Mouse (Mus musculus) liver, embryonic 13.5 days (tissue): ENCODE data around the gene Klrb1f. TPM values are rescaled to one million over a fixed set of nuclear protein-coding genes. Genes with fewer than 3 reads are reported as not detected.
A peak's percentile ranks its signal among the peaks of the same experiment; 100 is the strongest.
"Not testable (repeated sequence)": the region's sequence is repeated elsewhere in the genome, so short reads cannot be mapped to it uniquely, and the experiment has no call there.

Experiments
- ATAC-seq: fragments of 200-750 bp; cut with Nextera tagmentation; 2 replicates; pipeline ENCODE4 v1.8.0; 2017; ENCODE audit warnings: low read depth, mild to moderate bottlenecking, moderate number of reproducible peaks, moderate library complexity
- DNase-seq: peaks from one replicate; pipeline ENCODE4 v3.0.0; 2022
- H3K27ac ChIP-seq: fragments of 300-500 bp; sonication (generic); 2 replicates; pipeline ENCODE4 v1.5.1; 2015; ENCODE audit warnings: moderate library complexity, mild to moderate bottlenecking, inconsistent platforms
- H3K27me3 ChIP-seq: fragments of 300-500 bp; sonication (generic); 2 replicates; pipeline ENCODE4 v1.6.1; 2015; ENCODE audit warnings: mild to moderate bottlenecking, inconsistent platforms
- H3K36me3 ChIP-seq: fragments of 300-500 bp; sonication (generic); 2 replicates; pipeline ENCODE4 v1.6.1; 2015; ENCODE audit warnings: mild to moderate bottlenecking, inconsistent platforms
- H3K4me1 ChIP-seq: fragments of 300-500 bp; sonication (generic); replicated peaks from 2 replicates; pipeline ENCODE4 v1.6.1; 2015; ENCODE audit warnings: inconsistent platforms
- H3K4me2 ChIP-seq: fragments of 300-500 bp; sonication (generic); 2 replicates; pipeline ENCODE4 v1.6.1; 2015; ENCODE audit warnings: inconsistent platforms, mild to moderate bottlenecking, moderate library complexity
- H3K4me3 ChIP-seq: fragments of 300-500 bp; sonication (generic); replicated peaks from 2 replicates; pipeline ENCODE4 v1.5.1; 2015; ENCODE audit warnings: mild to moderate bottlenecking, inconsistent platforms
- H3K9ac ChIP-seq: fragments of 300-500 bp; sonication (generic); 2 replicates; pipeline ENCODE4 v1.6.1; 2015; ENCODE audit warnings: mild to moderate bottlenecking, inconsistent platforms
- H3K9me3 ChIP-seq: fragments of 300-500 bp; sonication (generic); replicated peaks from 2 replicates; pipeline ENCODE4 v1.6.1; 2016; ENCODE audit warnings: inconsistent platforms
- WGBS: fragments of 180-500 bp; shearing (Covaris S2); methylation state at CpG from one replicate; pipeline ENCODE4 v1.1.7; 2015; ENCODE audit not compliant: insufficient replicate concordance; 5-methylcytosine and 5-hydroxymethylcytosine counted together
- polyA plus RNA-seq: library from polyadenylated mRNA; unstranded; fragments of >200 nt; fragmentation: Nextera tagmentation; extraction: Ambion mirVana; gene quantifications from 2 replicates; pipeline ENCODE4 v1.2.1, GENCODE M21; 2015

The Klrb1f gene
- 0.41 and 0.47 TPM in 2 replicates for polyA plus RNA-seq

- H3K4me1 ChIP-seq, result peaks cover 15% of the 10 kb centered on the region
- WGBS, result 58% methylated on average over 2 of the region's 2 CpGs
- H3K27ac ChIP-seq, result no peak within 1 kb of the TSS
- no peak within 1 kb of the TSS for H3K9ac ChIP-seq
- no peak within 1 kb of the TSS for H3K4me3 ChIP-seq
- H3K36me3 ChIP-seq, result no peaks in the 10 kb centered on the region
- no peak for DNase-seq
- no peaks in the 10 kb centered on the region for H3K9me3 ChIP-seq
- ATAC-seq, result no peak
- no peaks in the 10 kb centered on the region for H3K27me3 ChIP-seq
- no peak within 1 kb of the TSS for H3K4me2 ChIP-seq
Measured at GRCm38 (mm10) chr6:129045601-129046000, at the start of gene Klrb1f. Gene Klrb1f (plus strand): TSS chr6:129045901.

GRCm38 (mm10) chr6:128996054-128996767 lies 49.5 kb upstream of the Klrb1f start:
- no peak for DNase-seq
- H3K4me1 ChIP-seq, result peaks cover 21% of the 10 kb centered on the region
- H3K4me2 ChIP-seq, result peak overlapping the region; percentile 63
- peak overlapping the region; percentile 60 for H3K9ac ChIP-seq
- peak overlapping the region; percentile 38 for H3K4me3 ChIP-seq
- H3K36me3 ChIP-seq, result no peaks in the 10 kb centered on the region
- H3K9me3 ChIP-seq, result no peaks in the 10 kb centered on the region
- ATAC-seq, result peak; percentile 72
- H3K27me3 ChIP-seq, result no peaks in the 10 kb centered on the region
- peak overlapping the region; percentile 66 for H3K27ac ChIP-seq
- 44% methylated on average over 3 of the region's 3 CpGs for WGBS

- H3K4me1 ChIP-seq, result peaks cover 21% of the 10 kb centered on the region
- peak overlapping the region; percentile 60 for H3K9ac ChIP-seq
- H3K4me2 ChIP-seq, result peak overlapping the region; percentile 63
- peak; percentile 70 for ATAC-seq
- H3K36me3 ChIP-seq, result no peaks in the 10 kb centered on the region
- H3K4me3 ChIP-seq, result peak overlapping the region; percentile 38
- no peaks in the 10 kb centered on the region for H3K27me3 ChIP-seq
- H3K9me3 ChIP-seq, result no peaks in the 10 kb centered on the region
- DNase-seq, result no peak
- 40% methylated on average over 13 of the region's 13 CpGs for WGBS
- peak overlapping the region; percentile 66 for H3K27ac ChIP-seq
Measured at GRCm38 (mm10) chr6:128996768-128997442, 48.8 kb upstream of the Klrb1f start.

GRCm38 (mm10) chr6:129001392-129001791 lies 44.3 kb upstream of the Klrb1f start:
- Histone ChIP-seq H3K9me3 (no peaks in the 10 kb centered on the region), H3K36me3 (no peaks in the 10 kb centered on the region), H3K27ac (no peak overlapping the region), H3K4me2 (no peak overlapping the region), H3K4me3 (no peak overlapping the region), H3K27me3 (no peaks in the 10 kb centered on the region), H3K9ac (no peak overlapping the region), H3K4me1 (peaks cover 12% of the 10 kb centered on the region)
- ATAC-seq, result no peak
- 62% methylated on average over 2 of the region's 2 CpGs for WGBS
- no peak for DNase-seq

- no peak overlapping the region for H3K9ac ChIP-seq
- 66% methylated on average over 8 of the region's 8 CpGs for WGBS
- H3K4me1 ChIP-seq, result no peaks in the 10 kb centered on the region
- no peaks in the 10 kb centered on the region for H3K9me3 ChIP-seq
- no peaks in the 10 kb centered on the region for H3K36me3 ChIP-seq
- no peak overlapping the region for H3K27ac ChIP-seq
- no peak overlapping the region for H3K4me2 ChIP-seq
- DNase-seq, result no peak
- H3K4me3 ChIP-seq, result no peak overlapping the region
- ATAC-seq, result no peak
- H3K27me3 ChIP-seq, result no peaks in the 10 kb centered on the region
Measured at GRCm38 (mm10) chr6:129008552-129008951, 37.1 kb upstream of the Klrb1f start.

- not testable (repeated sequence) for H3K27me3 ChIP-seq, H3K4me3 ChIP-seq, H3K36me3 ChIP-seq, H3K9me3 ChIP-seq, DNase-seq, H3K27ac ChIP-seq, H3K4me2 ChIP-seq, ATAC-seq, H3K9ac ChIP-seq, H3K4me1 ChIP-seq
- WGBS, result 60% methylated on average over 7 of the region's 7 CpGs
Measured at GRCm38 (mm10) chr6:129009846-129010504, 35.7 kb upstream of the Klrb1f start.

- DNase-seq (no peak), ATAC-seq (no peak)
- Histone ChIP-seq H3K4me2 (no peak overlapping the region), H3K36me3 (no peaks in the 10 kb centered on the region), H3K9me3 (no peaks in the 10 kb centered on the region), H3K9ac (no peak overlapping the region), H3K27ac (no peak overlapping the region), H3K4me1 (no peaks in the 10 kb centered on the region), H3K27me3 (no peaks in the 10 kb centered on the region), H3K4me3 (no peak overlapping the region)
- 59% methylated on average over 3 of the region's 3 CpGs for WGBS
Measured at GRCm38 (mm10) chr6:129010505-129010873, 35.2 kb upstream of the Klrb1f start.

GRCm38 (mm10) chr6:129012012-129012411 lies 33.7 kb upstream of the Klrb1f start:
- H3K9ac ChIP-seq, H3K4me3 ChIP-seq, H3K4me1 ChIP-seq, DNase-seq, H3K27me3 ChIP-seq, H3K4me2 ChIP-seq, H3K9me3 ChIP-seq, H3K36me3 ChIP-seq, ATAC-seq, H3K27ac ChIP-seq: not testable (repeated sequence)
- WGBS, result 88% methylated on average over 19 of the region's 23 CpGs

GRCm38 (mm10) chr6:129012966-129013365 lies 32.7 kb upstream of the Klrb1f start:
- H3K9me3 ChIP-seq, result no peaks in the 10 kb centered on the region
- no peak overlapping the region for H3K27ac ChIP-seq
- H3K4me3 ChIP-seq, result no peak overlapping the region
- H3K36me3 ChIP-seq, result no peaks in the 10 kb centered on the region
- ATAC-seq, result no peak
- H3K27me3 ChIP-seq, result no peaks in the 10 kb centered on the region
- DNase-seq, result no peak
- no peak overlapping the region for H3K9ac ChIP-seq
- H3K4me1 ChIP-seq, result no peaks in the 10 kb centered on the region
- WGBS, result 35% methylated on average over 1 of the region's 1 CpGs
- no peak overlapping the region for H3K4me2 ChIP-seq

- Histone ChIP-seq H3K9me3 (no peaks in the 10 kb centered on the region), H3K4me3 (no peak overlapping the region)
- ATAC-seq, result no peak
Measured at GRCm38 (mm10) chr6:129013762-129014276, 31.9 kb upstream of the Klrb1f start.

GRCm38 (mm10) chr6:129014399-129014798 lies 31.3 kb upstream of the Klrb1f start:
- no peaks in the 10 kb centered on the region for H3K9me3 ChIP-seq
- H3K36me3 ChIP-seq, result no peaks in the 10 kb centered on the region
- no peaks in the 10 kb centered on the region for H3K4me1 ChIP-seq
- no peak for ATAC-seq
- no peak overlapping the region for H3K4me2 ChIP-seq
- no peak overlapping the region for H3K4me3 ChIP-seq
- no peak for DNase-seq
- 38% methylated on average over 1 of the region's 1 CpGs for WGBS
- H3K27me3 ChIP-seq, result no peaks in the 10 kb centered on the region
- H3K9ac ChIP-seq, result no peak overlapping the region
- no peak overlapping the region for H3K27ac ChIP-seq

More at GRCm38 (mm10) chr6:129013762-129014276, 31.9 kb upstream of the Klrb1f start:
- Histone ChIP-seq H3K4me1 (no peaks in the 10 kb centered on the region), H3K9ac (no peak overlapping the region), H3K27me3 (no peaks in the 10 kb centered on the region), H3K27ac (no peak overlapping the region), H3K4me2 (no peak overlapping the region), H3K36me3 (no peaks in the 10 kb centered on the region)
- no peak for DNase-seq
- WGBS, result 62% methylated on average over 5 of the region's 5 CpGs
